Mouse (Mus musculus): ENCODE data around the gene Aunip. TPM values are rescaled to one million over a fixed set of nuclear protein-coding genes. Genes with fewer than 3 reads are reported as not detected.

The Aunip gene
- polyA plus RNA-seq, 1 experiment from 2014 or later: 0.84 TPM

DNA sequence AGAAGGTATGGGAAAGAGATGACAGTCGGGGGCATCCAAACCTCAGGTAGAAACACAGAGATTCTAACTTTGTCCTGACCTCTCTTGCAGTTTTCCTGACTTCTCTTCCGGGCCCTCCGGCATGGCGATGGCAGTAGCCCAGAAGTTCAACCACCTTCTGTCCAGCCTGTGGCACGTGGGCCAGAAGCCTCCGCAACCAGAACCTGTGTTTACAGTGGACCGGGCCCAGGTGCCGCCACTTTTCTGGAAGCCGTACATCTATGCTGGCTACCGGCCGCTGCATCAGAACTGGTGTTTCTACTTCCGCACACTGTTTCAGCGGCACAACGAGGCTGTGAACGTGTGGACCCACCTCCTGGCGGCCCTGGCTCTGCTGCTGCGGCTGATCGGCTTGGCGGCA, 4.1 kb upstream of the Aunip start:
- Histone ChIP-seq H3K27ac (ENCODE audit: low read length) (no peak overlapping the region), H3K4me3 (ENCODE audit: low read depth, low read length) (no peak overlapping the region), H3K27me3 (replicated peaks; ENCODE audit: insufficient read depth, low read length) (no peaks in the 10 kb centered on the region), H3K4me1 (ENCODE audit: insufficient read depth, low read depth, low read length) (peaks cover 5% of the 10 kb centered on the region), H3K36me3 (ENCODE audit: insufficient read depth, low read length) (0 out of 2 replicates have a peak, but pooled peaks cover 4% of the 10 kb centered on the region), H3K9me3 (ENCODE audit: low read length) (no peaks in the 10 kb centered on the region), H3K9ac (replicated peaks; ENCODE audit: low read depth) (no peak overlapping the region), H3K4me2 (replicated peaks; ENCODE audit: low read depth, low read length) (no peak overlapping the region)
- DNase-seq (ENCODE audit: low spot score) (no peak), ATAC-seq (no peak)
- TF ChIP-seq CTCF (IDR thresholded peaks at IDR 0.05): no peak
- no peak for TF ChIP-seq EP300 (IDR thresholded peaks at IDR 0.05)
- WGBS: 86% methylated on average over 19 of the region's 19 CpGs

DNA sequence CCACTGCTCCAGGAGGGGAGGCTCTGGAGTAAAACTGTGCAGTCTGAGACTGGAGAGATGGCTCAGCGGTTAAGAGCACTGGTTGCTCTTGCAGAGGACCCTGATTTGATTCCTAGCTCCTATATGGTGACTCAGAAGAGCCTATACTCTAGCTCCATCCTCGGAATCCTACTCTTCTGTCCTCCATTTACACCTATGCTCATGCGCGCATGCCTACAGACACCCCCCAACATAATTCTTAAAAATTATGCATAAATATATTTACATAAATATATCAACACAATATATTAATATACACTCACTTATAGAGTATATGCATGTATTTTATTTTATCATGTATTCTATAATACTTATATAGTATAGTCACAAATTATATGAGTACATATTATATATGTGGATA, 403 bp upstream of the Aunip start:
- no peaks in the 10 kb centered on the region for H3K27me3 ChIP-seq (replicated peaks; ENCODE audit: insufficient read depth, low read length)
- H3K36me3 ChIP-seq (ENCODE audit: insufficient read depth, low read length): 0 out of 2 replicates have a peak, but pooled peaks cover 4% of the 10 kb centered on the region
- WGBS: 80% methylated on average over 4 of the region's 4 CpGs
- H3K4me3 ChIP-seq (ENCODE audit: low read depth, low read length): no peak overlapping the region
- H3K9me3 ChIP-seq (ENCODE audit: low read length): no peaks in the 10 kb centered on the region
- TF ChIP-seq EP300 (IDR thresholded peaks at IDR 0.05) (no peak), CTCF (IDR thresholded peaks at IDR 0.05) (no peak)
- no peak overlapping the region for H3K9ac ChIP-seq (replicated peaks; ENCODE audit: low read depth)
- no peak for DNase-seq (ENCODE audit: low spot score)
- no peak overlapping the region for H3K27ac ChIP-seq (ENCODE audit: low read length)
- H3K4me1 ChIP-seq (ENCODE audit: insufficient read depth, low read depth, low read length): peaks cover 5% of the 10 kb centered on the region
- no peak overlapping the region for H3K4me2 ChIP-seq (replicated peaks; ENCODE audit: low read depth, low read length)
- no peak for ATAC-seq

DNA sequence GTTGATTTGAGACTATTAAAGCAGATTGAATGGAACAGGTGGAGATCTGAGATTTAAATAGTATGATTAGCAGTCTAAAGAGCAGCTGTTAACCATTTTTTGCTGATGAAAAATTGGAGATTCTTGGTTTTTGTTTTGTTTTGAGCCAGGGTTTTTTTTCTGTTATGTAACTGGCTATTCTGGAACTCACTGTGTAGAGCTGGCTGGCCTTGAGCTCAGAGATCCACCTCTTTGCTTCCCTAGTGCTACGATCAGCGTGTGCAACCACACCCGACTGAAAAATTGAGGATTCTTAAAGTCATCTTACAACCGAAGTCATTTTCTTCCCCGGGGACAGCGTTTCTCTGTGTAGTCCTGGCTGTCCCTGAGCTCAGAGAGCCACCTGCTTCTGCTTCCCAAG, 931 bp downstream of the Aunip start:
- no peak for DNase-seq (ENCODE audit: low spot score)
- H3K27me3 ChIP-seq (replicated peaks; ENCODE audit: insufficient read depth, low read length): no peaks in the 10 kb centered on the region
- no peaks in the 10 kb centered on the region for H3K9me3 ChIP-seq (ENCODE audit: low read length)
- 0 out of 2 replicates have a peak, but pooled peaks cover 4% of the 10 kb centered on the region for H3K36me3 ChIP-seq (ENCODE audit: insufficient read depth, low read length)
- no peak for ATAC-seq
- TF ChIP-seq CTCF (IDR thresholded peaks at IDR 0.05): no peak
- no peak for TF ChIP-seq EP300 (IDR thresholded peaks at IDR 0.05)
- 52% methylated on average over 6 of the region's 6 CpGs for WGBS
- H3K4me3 ChIP-seq (ENCODE audit: low read depth, low read length): no peak overlapping the region
- peaks cover 5% of the 10 kb centered on the region for H3K4me1 ChIP-seq (ENCODE audit: insufficient read depth, low read depth, low read length)
- H3K9ac ChIP-seq (replicated peaks; ENCODE audit: low read depth): no peak overlapping the region
- H3K27ac ChIP-seq (ENCODE audit: low read length): no peak overlapping the region
- H3K4me2 ChIP-seq (replicated peaks; ENCODE audit: low read depth, low read length): peak overlapping the region; percentile 81; the same call in 1 of the 2 replicates

DNA sequence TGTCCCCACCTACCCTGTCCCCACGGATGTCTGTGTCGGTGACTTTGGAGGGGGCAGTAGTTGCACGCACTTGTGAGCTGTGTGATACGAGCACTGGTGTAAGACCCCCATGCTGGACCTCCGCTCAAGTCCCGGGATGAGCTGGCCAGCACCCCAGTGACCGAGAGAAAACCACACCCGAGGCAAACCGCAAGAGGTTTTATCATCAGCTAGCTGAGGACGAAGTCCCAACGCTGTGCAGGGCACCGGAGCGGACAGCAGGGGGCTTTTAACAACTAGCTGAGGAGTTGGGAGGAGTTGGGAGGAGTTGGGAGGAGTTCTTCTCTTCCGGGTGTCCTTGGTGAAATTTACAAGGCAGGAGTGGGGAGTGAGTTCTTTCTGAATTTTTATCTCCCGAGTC, 2.0 kb downstream of the Aunip start:
- Histone ChIP-seq H3K27ac (ENCODE audit: low read length) (no peak overlapping the region), H3K4me1 (ENCODE audit: insufficient read depth, low read depth, low read length) (peaks cover 8% of the 10 kb centered on the region)
- 13% methylated on average over 14 of the region's 15 CpGs for WGBS

DNA sequence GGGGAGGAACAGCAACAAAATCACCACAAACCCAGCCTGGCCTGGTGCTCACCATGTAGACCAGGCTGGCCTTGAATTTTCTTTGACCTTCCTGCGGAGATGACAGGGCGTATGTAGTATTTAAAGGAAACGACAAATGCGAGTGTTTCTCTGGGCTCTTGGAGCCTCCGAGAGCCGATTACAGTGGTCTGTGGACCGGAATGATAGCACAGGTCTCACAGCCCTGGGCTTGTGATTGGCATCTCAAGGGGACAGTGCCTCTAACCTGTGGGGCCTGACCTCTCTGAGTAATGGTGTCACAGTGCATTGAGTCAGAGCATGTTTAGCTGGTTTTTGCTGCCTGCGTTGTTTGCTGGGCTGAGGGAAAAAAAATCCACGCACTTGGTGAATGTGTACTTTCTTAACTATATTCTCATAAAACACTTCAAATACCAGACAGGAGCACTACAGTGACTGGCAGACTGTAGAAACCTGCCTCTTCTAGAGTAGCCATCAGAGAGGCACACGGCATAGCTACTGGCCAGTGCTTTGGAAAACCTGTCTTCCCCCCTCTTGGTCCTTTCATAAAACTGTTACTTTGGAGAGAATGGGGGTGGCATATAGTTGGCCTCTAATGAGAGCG, 3.6 kb downstream of the Aunip start:
- ATAC-seq: peak; percentile 74
- Histone ChIP-seq H3K36me3 (ENCODE audit: insufficient read depth, low read length) (no peaks in the 10 kb centered on the region), H3K27ac (ENCODE audit: low read length) (peak overlapping the region; percentile 75), H3K4me2 (replicated peaks; ENCODE audit: low read depth, low read length) (no peak overlapping the region), H3K4me3 (ENCODE audit: low read depth, low read length) (no peak overlapping the region), H3K9ac (replicated peaks; ENCODE audit: low read depth) (no peak overlapping the region), H3K9me3 (ENCODE audit: low read length) (no peaks in the 10 kb centered on the region), H3K27me3 (replicated peaks; ENCODE audit: insufficient read depth, low read length) (no peaks in the 10 kb centered on the region), H3K4me1 (ENCODE audit: insufficient read depth, low read depth, low read length) (peaks cover 8% of the 10 kb centered on the region)
- WGBS: 58% methylated on average over 11 of the region's 11 CpGs
- no peak for TF ChIP-seq CTCF (IDR thresholded peaks at IDR 0.05)
- peak; percentile 82 for TF ChIP-seq EP300 (IDR thresholded peaks at IDR 0.05)
- peak; percentile 83 for DNase-seq (ENCODE audit: low spot score)

More for the DNA sequence above, 2.0 kb downstream of the Aunip start:
- TF ChIP-seq CTCF (IDR thresholded peaks at IDR 0.05): peak; percentile 77
- TF ChIP-seq EP300 (IDR thresholded peaks at IDR 0.05): no peak
- Histone ChIP-seq H3K27me3 (replicated peaks; ENCODE audit: insufficient read depth, low read length) (no peaks in the 10 kb centered on the region), H3K9me3 (ENCODE audit: low read length) (no peaks in the 10 kb centered on the region), H3K4me2 (replicated peaks; ENCODE audit: low read depth, low read length) (peak overlapping the region; percentile 25; the same call in 1 of the 2 replicates), H3K9ac (replicated peaks; ENCODE audit: low read depth) (no peak overlapping the region), H3K4me3 (ENCODE audit: low read depth, low read length) (no peak overlapping the region), H3K36me3 (ENCODE audit: insufficient read depth, low read length) (no peaks in the 10 kb centered on the region)
- ATAC-seq (0 out of 2 replicates have a peak, but pooled peaks have one; percentile 33), DNase-seq (ENCODE audit: low spot score) (peak; percentile 86)

DNA sequence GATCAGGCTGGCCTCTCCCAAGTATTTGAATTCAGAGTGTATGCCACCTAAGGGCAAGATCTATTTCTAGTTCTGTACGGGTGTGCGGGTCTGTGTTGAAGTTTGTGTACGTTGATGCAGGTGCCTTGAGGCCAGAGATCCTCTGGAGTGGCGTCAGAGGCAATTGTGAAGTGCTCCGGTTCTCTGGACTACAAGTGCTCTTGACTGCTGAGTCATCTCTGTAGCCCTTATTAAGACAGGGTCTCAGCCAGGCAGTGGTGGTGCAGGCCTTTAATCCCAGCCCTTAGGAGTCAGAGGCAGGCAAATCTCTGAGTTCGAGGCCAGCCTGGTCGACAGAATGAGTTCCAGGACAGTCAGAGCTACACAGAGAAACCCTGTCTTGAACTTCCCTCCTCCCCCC, 4.8 kb downstream of the Aunip start:
- WGBS: 41% methylated on average over 7 of the region's 7 CpGs
- H3K4me3 ChIP-seq (ENCODE audit: low read depth, low read length): no peak overlapping the region
- H3K27me3 ChIP-seq (replicated peaks; ENCODE audit: insufficient read depth, low read length): no peaks in the 10 kb centered on the region
- DNase-seq (ENCODE audit: low spot score) (peak; percentile 78), ATAC-seq (peak; percentile 67)
- no peak overlapping the region for H3K9ac ChIP-seq (replicated peaks; ENCODE audit: low read depth)
- no peaks in the 10 kb centered on the region for H3K36me3 ChIP-seq (ENCODE audit: insufficient read depth, low read length)
- H3K4me1 ChIP-seq (ENCODE audit: insufficient read depth, low read depth, low read length): peaks cover 8% of the 10 kb centered on the region
- no peak overlapping the region for H3K4me2 ChIP-seq (replicated peaks; ENCODE audit: low read depth, low read length)
- peak; percentile 81 for TF ChIP-seq EP300 (IDR thresholded peaks at IDR 0.05)
- no peak for TF ChIP-seq CTCF (IDR thresholded peaks at IDR 0.05)
- H3K27ac ChIP-seq (ENCODE audit: low read length): peak overlapping the region; percentile 71
- H3K9me3 ChIP-seq (ENCODE audit: low read length): no peaks in the 10 kb centered on the region

Data from lung, postnatal 0 days (tissue).